Mouse (Mus musculus) MEL (cell line): ENCODE data around the gene Cgref1.

ENCODE experiments used
- BHLHE40 ChIP-seq: IDR thresholded peaks from 2 replicates; pipeline ENCODE4 v1.6.1; 2012; ENCODE audit warnings: low read depth, mild to moderate bottlenecking, inconsistent platforms, low read length, improper control_type of control experiment, borderline replicate concordance
- CTCF ChIP-seq, 3 experiments: IDR thresholded peaks in 2 of 3; conservative IDR thresholded peaks in 1 of 3; 2 replicates each; pipeline ENCODE4 v1.5.1; 2011 to 2012; ENCODE audit warnings: low read length in 3 of 3, low read depth in 2 of 3, mild to moderate bottlenecking in 2 of 3, improper control_type of control experiment in 1 of 3, inconsistent platforms in 1 of 3, mixed read lengths in 1 of 3, moderate library complexity in 1 of 3; ENCODE audit not compliant: control insufficient read depth in 1 of 3, insufficient read depth in 1 of 3, poor library complexity in 1 of 3, severe bottlenecking in 1 of 3
- GABPA ChIP-seq: IDR thresholded peaks from 2 replicates; pipeline ENCODE4 v1.6.1; 2012; ENCODE audit warnings: low read depth, mild to moderate bottlenecking, inconsistent platforms, low read length, improper control_type of control experiment, moderate library complexity
- GATA1 ChIP-seq: IDR thresholded peaks from 2 replicates; pipeline ENCODE4 v1.6.1; 2011; ENCODE audit warnings: low read depth, low read length, improper control_type of control experiment
- HCFC1 ChIP-seq: IDR thresholded peaks from 2 replicates; pipeline ENCODE4 v1.6.1; 2012; ENCODE audit warnings: low read depth, mild to moderate bottlenecking, inconsistent platforms, low read length, improper control_type of control experiment, moderate library complexity
- POLR2A ChIP-seq, 2 experiments: IDR thresholded peaks; 2 replicates each; pipeline ENCODE4 v1.6.1; 2011 to 2012; ENCODE audit warnings: low read length in 2 of 2, mild to moderate bottlenecking in 2 of 2, control low read depth in 1 of 2, improper control_type of control experiment in 1 of 2, low read depth in 1 of 2, moderate library complexity in 1 of 2; ENCODE audit not compliant: control insufficient read depth in 1 of 2, insufficient read depth in 1 of 2, poor library complexity in 1 of 2
- TBP ChIP-seq: IDR thresholded peaks from 2 replicates; pipeline ENCODE4 v1.8.0; 2011; ENCODE audit warnings: low read depth, low read length, improper control_type of control experiment
- TCF12 ChIP-seq: IDR thresholded peaks from 2 replicates; pipeline ENCODE4 v1.6.1; 2014; ENCODE audit warnings: low read depth, mild to moderate bottlenecking, inconsistent platforms, low read length, improper control_type of control experiment, moderate library complexity
- ZC3H11A ChIP-seq: IDR thresholded peaks from 2 replicates; pipeline ENCODE4 v1.6.1; 2012; ENCODE audit warnings: low read depth, mild to moderate bottlenecking, inconsistent platforms, low read length, improper control_type of control experiment

- TF ChIP-seq GATA1 (no peak), BHLHE40 (no peak), GABPA (no peak), TCF12 (no peak), CTCF (IDR thresholded peaks at IDR 0.05 in 2 of 3, conservative IDR thresholded peaks at IDR 0.05 in 1 of 3; ENCODE audit: control insufficient read depth in 1 of 3, insufficient read depth in 1 of 3, low read depth in 2 of 3, low read length in 3 of 3, poor library complexity in 1 of 3, severe bottlenecking in 1 of 3) (no peak), POLR2A (IDR thresholded peaks at IDR 0.05; ENCODE audit: control insufficient read depth in 1 of 2, insufficient read depth in 1 of 2, low read depth in 1 of 2, low read length in 2 of 2, poor library complexity in 1 of 2) (no peak), ZC3H11A (no peak), HCFC1 (no peak), TBP (no peak)
Measured at GRCm38 (mm10) chr5:30926073-30926472, 19.3 kb downstream of the Cgref1 start.
